Mouse (Mus musculus): ENCODE data around the gene Pcna.

GRCm38 (mm10) chr2:132291265-132291664 lies 38.2 kb upstream of the Pcna start:
- TF ChIP-seq CTCF (IDR thresholded peaks at IDR 0.05; ENCODE audit: insufficient read depth, low read depth, low read length) = no peak
- no peak for TF ChIP-seq POLR2A (IDR thresholded peaks at IDR 0.05; ENCODE audit: insufficient read depth, low read depth, low read length)

All from olfactory bulb, adult 2 months (tissue).